Mouse (Mus musculus) adrenal gland, postnatal 4 days (tissue): ENCODE results near the gene Aifm1. TPM values are rescaled to one million over a fixed set of nuclear protein-coding genes. Genes with fewer than 3 reads are reported as not detected.

Experiments
- DNase-seq, 2 experiments: peaks; one replicate each; pipeline ENCODE4 v3.0.0; 2021 to 2022; ENCODE audit warnings: low spot score in 2 of 2, mixed read lengths in 2 of 2
- total RNA-seq, 2 experiments: library from RNA; stranded (reverse); gene quantifications; 2 replicates each; pipeline ENCODE4 v1.2.3; 2021

The Aifm1 gene
- total RNA-seq, 2 experiments from 2014 or later: 126 to 147 TPM

- no peak for DNase-seq
Observed at GRCm38 (mm10) chrX:48428241-48428640, 85.1 kb downstream of the Aifm1 start.

DNA sequence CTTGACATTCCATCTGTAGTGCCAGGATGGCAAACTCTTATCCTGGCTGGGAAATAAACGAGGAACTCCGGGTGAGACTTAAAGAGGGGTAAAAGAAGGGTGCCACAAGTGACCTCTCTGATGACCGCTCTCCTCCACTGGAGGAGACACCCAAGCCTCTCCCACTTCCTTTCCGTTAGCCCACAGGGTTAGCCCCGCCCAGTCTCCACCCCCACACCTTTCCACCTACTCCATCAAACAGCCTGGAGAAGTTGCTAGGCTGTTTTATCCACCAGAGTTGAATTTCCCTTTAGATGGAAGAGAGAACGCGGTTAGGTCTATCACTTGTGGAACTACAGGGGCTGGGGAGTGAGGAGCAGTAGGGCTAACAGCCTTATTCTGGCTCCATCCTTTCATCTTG is 88.1 kb downstream of the Aifm1 start:
- no peak for DNase-seq

Other genes starting within 250 kb of the Aifm1 start
- gene Bcorl1, start 172.2 kb downstream of the Aifm1 start, total RNA-seq: 10 to 100 TPM; 12.4 to 12.6 TPM
- 10 to 100 TPM; 25.0 to 28.6 TPM for gene Elf4, start 50.4 kb downstream of the Aifm1 start, total RNA-seq
- 10 to 100 TPM; 42.5 to 49.1 TPM for gene Rab33a, start 5.7 kb upstream of the Aifm1 start, total RNA-seq
- gene Zfp280c, start 80.9 kb upstream of the Aifm1 start, total RNA-seq: 10 to 100 TPM; 26.3 to 27.1 TPM
- 1 to 10 TPM; 9.1 to 9.5 TPM for gene Slc25a14, start 109.8 kb upstream of the Aifm1 start, total RNA-seq
- under 1 TPM; 0.31 to 0.34 TPM for gene Gpr119, start 160.9 kb upstream of the Aifm1 start, total RNA-seq
- gene Rbmx2, start 181.4 kb upstream of the Aifm1 start, total RNA-seq: 1 to 10 TPM; 7.1 to 8.0 TPM